Mouse (Mus musculus): ENCODE data around the gene Klhl41.
"Not testable (repeated sequence)": the region's sequence is repeated elsewhere in the genome, so short reads cannot be mapped to it uniquely, and the experiment has no call there.

Gene Klhl41

GRCm38 (mm10) chr2:69669853-69670252, at the start of gene Klhl41:
Klhl41 (plus strand) TSS chr2:69670120.
- no peak for DNase-seq (ENCODE audit: low spot score)

GRCm38 (mm10) chr2:69629215-69629614, 40.7 kb upstream of the Klhl41 start:
- DNase-seq (ENCODE audit: low spot score): no peak

GRCm38 (mm10) chr2:69629914-69630313, 40.0 kb upstream of the Klhl41 start:
- no peak for DNase-seq (ENCODE audit: low spot score)

GRCm38 (mm10) chr2:69630792-69631191, 39.1 kb upstream of the Klhl41 start:
- DNase-seq (ENCODE audit: low spot score): no peak

- peak; percentile 7 for DNase-seq (ENCODE audit: low spot score)
These were observed 38.5 kb upstream of the Klhl41 start for GRCm38 (mm10) chr2:69631449-69631848.

- DNase-seq (ENCODE audit: low spot score): peak; percentile 61
These were observed 34.7 kb upstream of the Klhl41 start for GRCm38 (mm10) chr2:69635064-69635701.

GRCm38 (mm10) chr2:69635807-69636206, 34.1 kb upstream of the Klhl41 start:
- peak; percentile 56 for DNase-seq (ENCODE audit: low spot score)

GRCm38 (mm10) chr2:69637989-69638388, 31.9 kb upstream of the Klhl41 start:
- not testable (repeated sequence) for DNase-seq (ENCODE audit: low spot score)

- no peak for DNase-seq (ENCODE audit: low spot score)
These were observed 29.8 kb upstream of the Klhl41 start for GRCm38 (mm10) chr2:69640100-69640499.

GRCm38 (mm10) chr2:69644968-69645617, 24.8 kb upstream of the Klhl41 start:
- DNase-seq (ENCODE audit: low spot score): no peak

- peak; percentile 58 for DNase-seq (ENCODE audit: low spot score)
These were observed 23.0 kb upstream of the Klhl41 start, which contains the start of gene Bbs5 for GRCm38 (mm10) chr2:69646726-69647490. Bbs5 (plus strand) TSS chr2:69647171.

- DNase-seq (ENCODE audit: low spot score): no peak
These were observed 20.2 kb upstream of the Klhl41 start for GRCm38 (mm10) chr2:69649716-69650115.

GRCm38 (mm10) chr2:69659326-69659725, 10.6 kb upstream of the Klhl41 start:
- no peak for DNase-seq (ENCODE audit: low spot score)

- DNase-seq (ENCODE audit: low spot score): no peak
These were observed 6.0 kb upstream of the Klhl41 start for GRCm38 (mm10) chr2:69663827-69664476.

GRCm38 (mm10) chr2:69667656-69668055, 2.3 kb upstream of the Klhl41 start:
- DNase-seq (ENCODE audit: low spot score): no peak

GRCm38 (mm10) chr2:69668414-69668813, 1.5 kb upstream of the Klhl41 start:
- DNase-seq (ENCODE audit: low spot score): no peak

- DNase-seq (ENCODE audit: low spot score): no peak
These were observed 3.8 kb downstream of the Klhl41 start for GRCm38 (mm10) chr2:69673723-69674122.

- DNase-seq (ENCODE audit: low spot score): no peak
These were observed 5.3 kb downstream of the Klhl41 start for GRCm38 (mm10) chr2:69675266-69675665.

- DNase-seq (ENCODE audit: low spot score): peak; percentile 22
These were observed 6.8 kb downstream of the Klhl41 start for GRCm38 (mm10) chr2:69676713-69677112.

- not testable (repeated sequence) for DNase-seq (ENCODE audit: low spot score)
These were observed 7.3 kb downstream of the Klhl41 start for GRCm38 (mm10) chr2:69677215-69677614.

GRCm38 (mm10) chr2:69679990-69680389, 10.1 kb downstream of the Klhl41 start:
- DNase-seq (ENCODE audit: low spot score): peak; percentile 10

GRCm38 (mm10) chr2:69681931-69682330, 12.0 kb downstream of the Klhl41 start:
- DNase-seq (ENCODE audit: low spot score): no peak
